Mouse (Mus musculus): ENCODE results near the gene Fam92b. TPM values are rescaled to one million over a fixed set of nuclear protein-coding genes. Genes with fewer than 3 reads are reported as not detected.

Fam92b gene
- total RNA-seq, 2 experiments from 2014 or later, result 0.39 to 0.61 TPM

DNA sequence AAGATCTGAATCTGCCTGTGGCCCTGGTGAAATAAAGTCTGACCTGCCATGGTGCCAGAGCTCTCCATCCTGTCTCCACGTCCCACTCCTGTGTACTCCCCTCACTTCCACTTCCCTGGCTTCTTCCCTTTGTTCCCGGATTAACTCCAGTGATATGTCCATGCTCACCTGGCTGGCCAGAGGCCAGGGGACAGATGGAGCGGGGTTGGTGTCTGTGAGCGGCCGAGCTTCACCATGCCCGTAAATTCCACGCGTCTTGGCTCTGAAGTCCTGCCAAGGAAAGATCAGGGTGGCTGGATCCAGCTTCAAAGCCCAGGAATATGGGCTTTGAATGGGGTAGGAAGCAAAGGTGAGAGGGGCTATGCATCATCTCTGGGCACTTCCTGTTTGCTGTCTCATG lies 10.1 kb downstream of the Fam92b start:
- DNase-seq (ENCODE audit: extremely low spot score in 1 of 2, low spot score in 2 of 2), result no peak
- intact Hi-C loops (cut with DNase I), result no loop called here

DNA sequence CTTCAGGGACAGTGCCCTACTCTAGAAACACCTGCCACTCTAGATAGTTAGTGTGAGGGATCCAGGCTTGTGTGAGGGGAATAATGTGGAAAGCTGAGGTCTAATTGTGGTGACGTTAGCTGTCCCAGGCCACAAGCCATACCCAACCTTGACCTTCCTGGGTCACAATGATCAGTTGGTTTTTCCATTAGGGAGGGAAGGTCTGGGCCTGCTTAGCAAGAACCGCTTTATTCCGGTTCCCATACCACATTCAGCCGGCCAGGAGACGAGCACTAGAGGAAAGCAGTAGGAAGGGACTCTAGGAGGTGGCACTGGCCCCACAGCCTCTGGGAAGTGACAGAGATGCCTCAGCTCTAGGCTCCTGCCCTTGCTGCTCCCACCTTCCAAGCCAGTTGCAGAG lies 13.2 kb downstream of the Fam92b start:
- intact Hi-C loops (cut with DNase I), result no loop called here
- no peak for DNase-seq (ENCODE audit: extremely low spot score in 1 of 2, low spot score in 2 of 2)

DNA sequence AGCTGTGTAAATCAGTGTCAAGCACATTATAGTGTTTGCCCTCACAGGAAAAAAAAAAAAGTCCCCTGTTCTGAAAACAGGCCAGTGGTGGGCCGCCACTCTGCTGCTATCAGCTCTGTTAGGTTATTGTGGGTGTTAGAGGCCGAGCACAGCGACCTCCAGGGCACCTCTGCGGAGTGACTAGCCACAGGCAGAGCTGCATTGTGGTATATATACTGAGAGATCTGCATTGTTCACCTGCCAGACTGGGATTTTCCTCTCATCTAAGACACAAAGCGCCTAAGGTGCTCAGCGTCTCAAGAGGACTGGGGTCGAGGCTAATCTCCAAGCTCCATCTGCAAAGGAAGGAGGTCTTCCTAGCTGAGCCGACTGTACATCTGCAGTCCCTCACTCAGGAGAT lies 13.9 kb downstream of the Fam92b start:
- DNase-seq (ENCODE audit: extremely low spot score in 1 of 2, low spot score in 2 of 2), result no peak
- intact Hi-C loops (cut with DNase I), result no loop called here

DNA sequence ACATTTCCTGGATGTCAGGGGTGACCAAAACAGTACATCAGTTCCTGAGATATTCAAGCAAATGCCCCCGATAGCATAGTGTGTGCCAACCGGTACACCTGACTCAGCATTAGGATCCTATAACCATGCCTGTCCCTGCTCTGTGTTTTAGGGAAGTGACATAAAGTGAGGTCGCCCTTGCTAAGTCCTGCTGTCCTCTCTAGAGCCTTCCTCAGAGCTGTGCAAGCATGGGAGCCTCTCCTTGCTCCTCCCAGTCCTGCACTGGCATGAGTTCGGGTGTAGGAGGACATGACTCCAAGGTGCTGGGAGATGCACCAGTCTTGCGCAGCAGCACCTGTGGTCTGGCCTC lies 14.9 kb downstream of the Fam92b start:
- no peak for DNase-seq (ENCODE audit: extremely low spot score in 1 of 2, low spot score in 2 of 2)
- intact Hi-C loops (cut with DNase I), result no loop called here

DNA sequence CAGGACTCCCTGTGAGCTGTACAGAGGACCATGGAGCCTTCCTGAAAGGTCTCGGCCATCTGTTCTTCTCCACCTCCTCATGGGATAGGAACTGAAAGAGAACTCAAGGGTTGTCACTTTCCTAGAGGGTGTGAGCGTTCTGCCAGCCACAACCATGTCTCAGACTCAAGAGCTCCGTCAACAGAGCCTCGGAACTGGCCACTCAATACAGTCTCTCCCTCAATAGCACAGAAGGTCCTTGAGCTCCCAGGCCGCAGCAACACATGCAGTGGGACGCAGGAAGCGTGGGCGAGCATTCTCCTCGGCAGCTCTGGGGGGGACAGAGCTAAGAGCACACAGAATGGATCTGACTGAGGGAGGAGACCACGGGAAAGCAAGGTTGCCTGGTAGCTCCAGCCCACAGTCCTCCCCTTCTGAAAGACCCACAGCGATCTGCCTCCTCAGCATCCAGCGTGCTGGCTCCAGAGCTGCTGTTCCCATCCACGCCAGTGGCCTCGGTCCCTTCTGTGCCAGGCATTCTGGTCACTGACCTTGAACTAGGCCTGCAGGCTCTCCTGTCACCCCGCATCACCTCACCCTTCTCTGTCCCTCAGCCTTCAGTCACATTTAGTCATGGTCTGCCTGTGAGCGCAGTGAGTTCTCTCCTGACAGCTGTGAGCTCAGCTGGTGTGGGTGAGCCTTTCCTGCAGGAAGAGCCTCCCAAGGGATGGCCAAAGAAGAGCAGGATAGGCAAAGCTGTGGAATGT lies 15.4 kb downstream of the Fam92b start:
- intact Hi-C loops (cut with DNase I), result no loop called here
- no peak for DNase-seq (ENCODE audit: extremely low spot score in 1 of 2, low spot score in 2 of 2)

DNA sequence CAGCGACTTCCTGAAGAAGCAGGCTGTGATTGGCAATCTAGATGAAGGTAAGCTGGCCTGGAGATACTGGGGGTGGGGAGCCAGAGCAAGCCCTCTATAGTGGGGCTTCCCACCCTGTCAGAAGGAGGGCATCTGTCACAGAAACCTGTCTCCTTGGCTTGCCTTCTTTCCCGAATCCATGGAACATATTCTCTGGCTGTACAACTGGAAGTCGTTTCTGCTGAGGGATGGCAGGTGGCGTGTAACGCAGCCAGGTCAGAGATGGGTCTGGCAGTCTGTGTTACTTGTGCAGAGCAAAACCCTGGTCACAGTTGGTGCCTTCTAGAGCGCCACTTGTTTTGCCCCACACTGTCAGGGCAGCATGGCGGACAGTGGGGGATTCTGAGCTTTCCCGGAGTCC lies 16.9 kb downstream of the Fam92b start:
- no peak for DNase-seq (ENCODE audit: extremely low spot score in 1 of 2, low spot score in 2 of 2)
- intact Hi-C loops (cut with DNase I), result no loop called here

DNA sequence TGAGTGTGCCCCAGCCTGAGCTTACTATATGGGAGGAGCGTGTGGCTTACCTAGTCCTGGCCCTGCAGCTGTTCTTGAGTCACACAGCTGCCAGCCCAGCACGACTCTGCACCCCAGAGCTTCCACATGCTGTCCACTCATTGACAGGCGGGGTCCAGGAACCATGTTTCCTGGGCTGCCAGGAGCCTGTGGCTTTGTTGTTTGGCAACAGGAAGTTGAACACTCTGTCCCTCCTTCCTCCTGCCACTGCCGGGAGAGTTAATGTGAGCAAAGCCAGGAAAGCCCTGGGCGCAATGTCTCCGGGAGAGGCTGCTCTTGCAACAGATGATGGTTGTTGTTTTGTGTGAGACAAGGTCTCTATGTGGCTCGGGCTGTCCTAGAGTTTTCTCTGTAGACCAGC lies 24.6 kb downstream of the Fam92b start:
- intact Hi-C loops (cut with DNase I), result no loop called here
- no peak for DNase-seq (ENCODE audit: extremely low spot score in 1 of 2, low spot score in 2 of 2)

DNA sequence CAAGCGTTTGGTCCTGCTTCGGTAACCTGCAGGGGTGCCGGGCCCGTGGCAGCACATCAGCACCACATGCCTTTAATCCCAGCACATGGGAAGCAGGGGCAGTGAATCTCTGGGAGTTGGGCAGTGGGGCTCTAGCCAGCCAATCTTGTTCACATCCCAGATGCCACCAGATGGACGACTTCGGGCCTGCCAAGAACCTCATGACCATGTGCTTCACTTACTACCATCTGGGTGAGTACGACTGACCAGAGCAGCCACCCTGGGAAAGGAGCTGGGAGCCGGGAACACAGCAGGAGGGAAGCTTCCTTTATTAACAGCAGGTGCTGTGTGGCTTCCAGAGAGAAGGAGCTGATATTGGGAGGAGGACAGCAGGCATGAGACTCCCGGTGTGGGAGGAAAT lies 26.1 kb downstream of the Fam92b start:
- intact Hi-C loops (cut with DNase I), result no loop called here
- no peak for DNase-seq (ENCODE audit: extremely low spot score in 1 of 2, low spot score in 2 of 2)

DNA sequence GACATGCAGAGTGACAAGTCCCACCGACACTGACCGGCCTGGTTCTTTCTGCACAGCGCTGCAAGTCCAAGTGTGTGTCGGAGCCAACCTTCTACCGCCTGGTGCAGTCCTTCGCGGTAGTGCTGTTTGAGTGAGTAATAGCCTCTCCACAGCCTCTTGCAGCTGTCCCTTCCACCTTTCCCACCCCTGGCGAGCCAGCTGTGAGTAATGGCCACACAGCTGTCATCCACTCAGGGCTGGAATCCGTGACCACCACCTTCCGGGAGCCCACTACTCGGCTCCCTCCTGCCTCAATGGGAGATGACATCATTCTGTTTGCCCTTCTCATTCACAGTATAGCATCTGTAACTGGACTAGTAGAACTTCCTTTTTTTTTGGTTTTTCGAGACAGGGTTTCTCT lies 27.2 kb downstream of the Fam92b start:
- intact Hi-C loops (cut with DNase I), result no loop called here
- no peak for DNase-seq (ENCODE audit: extremely low spot score in 1 of 2, low spot score in 2 of 2)

DNA sequence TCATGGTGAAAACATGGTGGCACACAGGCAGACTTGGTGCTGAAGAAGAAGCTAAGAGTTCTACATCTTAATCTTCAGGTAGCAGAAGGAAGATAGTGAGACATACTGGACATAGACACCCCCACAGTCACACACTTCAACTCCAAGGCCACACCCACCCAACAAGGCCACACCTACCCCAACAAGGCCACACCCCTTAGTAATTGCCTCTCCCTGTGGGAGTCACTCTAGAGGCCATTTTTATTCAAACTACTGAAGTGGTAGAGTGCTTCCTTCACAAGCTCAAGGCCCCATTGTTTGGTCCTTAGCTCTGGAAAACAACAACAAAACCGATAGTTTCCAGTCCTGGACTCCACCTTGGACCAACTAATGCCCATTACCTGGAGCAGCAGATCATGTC lies 31.2 kb downstream of the Fam92b start:
- intact Hi-C loops (cut with DNase I), result no loop called here
- no peak for DNase-seq (ENCODE audit: extremely low spot score in 1 of 2, low spot score in 2 of 2)

DNA sequence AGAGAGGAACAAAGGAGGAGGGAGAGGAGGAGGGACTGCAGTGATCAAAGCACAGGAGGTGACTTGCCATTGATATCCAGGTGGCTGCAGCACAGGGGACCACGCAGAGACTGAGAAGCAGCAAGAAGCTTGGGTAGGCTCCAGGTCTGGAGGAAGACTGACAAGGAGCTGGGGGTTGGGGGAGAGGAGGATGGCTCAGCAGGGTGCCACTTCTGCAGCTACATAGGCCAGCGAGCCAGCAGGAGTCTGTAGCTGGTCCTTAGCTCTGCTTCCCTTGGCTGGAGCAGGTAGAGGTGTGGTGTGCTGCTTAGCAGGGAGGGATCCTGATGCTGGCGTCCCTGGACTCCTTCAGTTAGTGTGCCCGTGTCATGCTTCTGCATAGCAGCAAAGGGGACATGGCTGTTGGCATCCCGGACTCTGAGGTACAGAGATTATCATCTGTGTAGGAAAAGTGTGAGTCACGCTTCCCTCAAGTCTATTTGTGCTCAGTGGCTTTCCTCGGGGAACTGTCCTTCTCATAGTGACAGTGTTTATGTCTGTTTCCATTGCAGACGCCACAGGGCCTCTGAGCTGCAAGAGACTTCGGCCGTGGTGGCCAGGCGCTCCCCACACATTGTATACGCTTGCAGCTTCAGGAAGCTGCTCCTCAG lies 32.5 kb downstream of the Fam92b start:
- DNase-seq (ENCODE audit: extremely low spot score in 1 of 2, low spot score in 2 of 2), result no peak
- intact Hi-C loops (cut with DNase I), result no loop called here

DNA sequence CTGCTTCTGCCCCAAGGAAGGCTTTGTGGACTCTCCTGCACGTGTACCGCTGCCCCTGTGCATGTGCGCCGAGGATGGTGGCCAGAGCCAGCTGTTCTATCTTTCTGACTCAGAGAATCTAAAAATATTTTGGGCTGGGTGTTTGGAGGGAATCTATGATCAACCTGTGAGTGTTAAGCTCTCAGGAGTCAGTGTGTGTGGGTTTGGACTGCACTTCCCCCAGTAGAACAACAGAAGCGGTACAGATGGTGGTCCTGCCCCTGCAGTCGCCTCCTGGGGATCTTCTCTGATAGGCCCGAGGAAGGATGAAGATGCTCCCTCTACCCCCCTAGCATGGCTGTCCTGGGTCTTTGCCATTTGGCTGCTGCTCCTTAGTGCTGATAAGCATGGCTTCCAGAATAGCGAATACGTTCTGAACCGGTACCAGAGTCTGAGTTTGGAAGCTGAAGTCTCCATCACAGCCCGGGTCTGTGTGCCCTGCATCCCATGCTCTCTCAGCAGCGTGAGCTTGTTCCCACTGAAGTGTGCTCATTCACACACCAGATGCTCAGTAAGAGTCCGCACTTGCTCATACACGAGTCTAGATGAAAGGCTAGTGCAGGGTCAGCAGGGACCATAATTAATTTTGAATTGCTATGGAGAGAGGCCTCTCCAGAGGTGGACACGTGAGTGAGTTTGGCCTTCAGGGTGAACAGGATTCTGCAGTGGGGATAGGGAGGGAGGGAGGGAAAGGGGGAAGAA lies 33.2 kb downstream of the Fam92b start:
- peak in 1 of 2 experiments; percentile 23 for DNase-seq (ENCODE audit: extremely low spot score in 1 of 2, low spot score in 2 of 2)
- intact Hi-C loops (cut with DNase I), result no loop called here

DNA sequence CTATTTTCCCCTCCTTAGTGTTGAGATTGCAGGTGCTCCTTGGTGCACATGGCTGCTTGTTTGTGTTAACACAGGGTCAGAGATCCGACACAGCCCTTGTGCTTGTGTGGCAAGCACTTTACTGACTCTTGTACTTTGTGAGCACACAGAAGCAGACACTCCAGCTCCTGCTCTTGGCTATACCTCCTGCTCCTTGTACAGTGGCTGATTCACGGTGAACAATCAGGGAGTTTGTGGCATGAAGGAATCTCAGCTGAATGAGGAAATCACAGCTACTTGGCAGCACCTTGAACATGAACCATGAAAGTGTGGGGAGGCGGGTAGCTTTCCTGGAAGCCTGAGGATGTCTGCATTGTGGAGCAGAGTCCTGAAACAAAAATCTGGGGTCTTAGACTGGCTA lies 36.5 kb downstream of the Fam92b start:
- intact Hi-C loops (cut with DNase I), result no loop called here
- DNase-seq (ENCODE audit: extremely low spot score in 1 of 2, low spot score in 2 of 2), result no peak

DNA sequence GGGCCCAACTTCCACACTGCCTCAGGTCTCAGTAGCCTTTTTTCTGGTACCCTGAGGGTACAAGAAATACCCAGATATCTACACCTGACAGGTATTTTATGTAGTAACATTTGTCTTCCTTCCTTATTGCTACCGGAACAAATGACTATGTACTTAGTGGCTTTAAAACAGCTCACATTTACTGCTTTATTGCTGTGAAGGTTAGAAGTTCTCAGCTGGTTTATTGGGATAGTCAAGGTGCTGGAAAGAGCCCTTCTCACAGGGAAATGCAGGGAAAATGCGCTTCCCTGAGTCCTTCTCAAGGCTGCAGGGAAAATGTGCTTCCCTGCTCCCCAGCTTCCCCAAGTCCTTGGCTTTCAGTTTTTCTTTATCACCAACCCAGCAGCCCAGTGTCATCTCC lies 38.3 kb downstream of the Fam92b start:
- intact Hi-C loops (cut with DNase I), result no loop called here
- DNase-seq (ENCODE audit: extremely low spot score in 1 of 2, low spot score in 2 of 2), result no peak

DNA sequence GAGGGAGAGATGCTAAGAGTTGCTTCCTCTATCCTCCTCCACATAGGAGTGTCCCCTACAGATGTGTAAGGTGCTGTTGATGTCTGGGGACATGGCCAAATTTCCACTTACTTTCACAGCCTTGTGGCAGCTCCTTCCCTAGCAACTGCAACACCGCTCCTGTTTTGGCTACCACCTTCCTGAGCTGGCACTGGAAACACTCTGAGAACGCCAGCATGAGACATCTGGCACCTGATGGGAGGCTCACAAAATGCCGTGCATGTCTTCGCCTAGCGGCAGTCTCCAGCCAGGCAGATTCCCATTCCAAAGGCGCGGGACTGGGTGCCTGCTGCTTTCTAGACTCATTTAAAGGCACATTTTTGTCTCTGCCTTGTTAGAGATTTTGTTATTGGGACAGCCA lies 40.6 kb downstream of the Fam92b start:
- DNase-seq (ENCODE audit: extremely low spot score in 1 of 2, low spot score in 2 of 2), result peak in 1 of 2 experiments; percentile 61
- intact Hi-C loops (cut with DNase I), result no loop called here

DNA sequence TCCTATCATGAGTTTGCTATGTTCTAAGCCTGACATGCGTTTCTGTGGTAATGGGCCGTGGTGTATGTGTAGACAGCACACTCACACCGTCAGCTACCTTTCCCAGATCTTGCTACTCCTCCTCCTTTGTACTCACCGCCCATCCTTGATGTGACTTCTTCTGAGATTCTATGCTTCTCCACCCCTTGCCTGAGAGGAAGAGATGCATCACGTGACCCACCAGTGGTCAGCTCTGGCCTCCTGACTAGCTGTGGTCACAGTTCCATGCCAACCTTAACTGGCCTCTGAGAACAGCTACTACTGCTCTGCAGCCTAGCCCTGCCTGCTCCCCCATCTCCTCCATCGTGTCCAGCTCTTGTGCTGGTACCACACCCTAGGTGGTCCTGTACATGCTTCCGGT lies 41.6 kb downstream of the Fam92b start:
- no peak for DNase-seq (ENCODE audit: extremely low spot score in 1 of 2, low spot score in 2 of 2)
- intact Hi-C loops (cut with DNase I), result no loop called here

DNA sequence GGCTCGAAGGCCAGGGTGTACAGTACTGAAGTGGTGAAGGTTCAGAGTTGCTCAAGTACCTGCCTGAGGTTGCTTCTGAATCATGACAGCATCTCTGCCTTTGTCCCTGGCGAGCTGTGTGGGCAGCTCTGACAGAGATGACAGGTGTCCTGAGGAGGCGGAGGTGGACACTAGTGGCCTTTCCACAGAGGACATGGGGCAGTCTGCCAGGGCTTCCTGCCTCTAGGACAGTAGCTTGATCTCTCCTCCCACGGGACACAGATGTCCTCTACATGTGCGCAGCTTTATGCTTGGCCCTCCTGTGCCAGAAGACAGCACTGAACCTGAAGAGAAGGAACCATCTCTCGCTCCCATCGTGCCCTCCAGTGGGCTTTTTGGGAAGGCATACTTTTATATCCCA lies 44.1 kb downstream of the Fam92b start:
- intact Hi-C loops (cut with DNase I), result no loop called here
- DNase-seq (ENCODE audit: extremely low spot score in 1 of 2, low spot score in 2 of 2), result no peak

DNA sequence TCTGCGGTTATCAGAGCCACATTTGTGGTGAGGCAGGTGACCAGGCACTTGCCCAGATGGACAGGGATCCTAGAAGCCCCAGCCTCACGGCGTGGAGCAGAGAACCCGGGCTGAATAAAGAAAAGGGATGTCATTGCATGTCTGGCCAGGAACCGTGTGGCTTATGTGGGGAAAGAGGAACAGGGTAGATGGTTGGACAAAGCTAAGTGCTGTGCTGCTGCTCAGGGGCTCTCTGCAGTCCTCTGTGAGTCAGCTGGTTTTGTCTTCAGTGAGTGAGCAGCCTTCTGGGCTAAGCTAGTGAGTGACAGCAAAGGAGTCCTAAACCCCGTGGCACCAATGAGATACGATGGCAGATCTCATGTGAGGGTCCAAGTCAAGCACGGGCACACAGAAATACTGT lies 46.1 kb downstream of the Fam92b start:
- DNase-seq (ENCODE audit: extremely low spot score in 1 of 2, low spot score in 2 of 2), result no peak
- intact Hi-C loops (cut with DNase I), result no loop called here

DNA sequence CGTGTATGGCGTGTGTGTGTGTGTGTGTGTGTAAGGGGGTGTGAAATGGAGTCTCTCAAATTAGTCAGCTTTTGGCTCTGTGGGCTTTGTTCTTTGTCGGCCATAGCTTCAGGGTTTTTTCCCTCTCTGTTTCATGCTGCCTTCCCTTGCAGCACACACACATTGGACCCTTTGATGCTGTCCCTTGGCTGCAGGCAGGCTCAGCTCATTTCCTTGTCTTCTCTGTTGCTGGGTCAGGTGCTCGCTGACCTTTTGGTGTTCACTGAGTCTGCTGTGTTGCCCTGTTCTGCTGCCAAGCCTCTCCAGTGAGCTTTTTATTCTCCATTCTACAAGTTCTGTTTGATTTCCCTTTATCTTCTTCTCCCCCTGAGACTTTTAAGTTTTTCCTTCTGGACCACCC lies 47.7 kb downstream of the Fam92b start:
- DNase-seq (ENCODE audit: extremely low spot score in 1 of 2, low spot score in 2 of 2), result no peak
- intact Hi-C loops (cut with DNase I), result no loop called here

All from left cerebral cortex, postnatal 10 days (tissue).